Mouse (Mus musculus) ZHBTc4 (cell line): ENCODE measurements around the gene Rgs3.

ENCODE experiments used
- DNase-seq: peaks from one replicate; pipeline ENCODE4 v3.0.0-alpha.2; 2011; ENCODE audit warnings: low read depth, low spot score

The Rgs3 gene

DNA sequence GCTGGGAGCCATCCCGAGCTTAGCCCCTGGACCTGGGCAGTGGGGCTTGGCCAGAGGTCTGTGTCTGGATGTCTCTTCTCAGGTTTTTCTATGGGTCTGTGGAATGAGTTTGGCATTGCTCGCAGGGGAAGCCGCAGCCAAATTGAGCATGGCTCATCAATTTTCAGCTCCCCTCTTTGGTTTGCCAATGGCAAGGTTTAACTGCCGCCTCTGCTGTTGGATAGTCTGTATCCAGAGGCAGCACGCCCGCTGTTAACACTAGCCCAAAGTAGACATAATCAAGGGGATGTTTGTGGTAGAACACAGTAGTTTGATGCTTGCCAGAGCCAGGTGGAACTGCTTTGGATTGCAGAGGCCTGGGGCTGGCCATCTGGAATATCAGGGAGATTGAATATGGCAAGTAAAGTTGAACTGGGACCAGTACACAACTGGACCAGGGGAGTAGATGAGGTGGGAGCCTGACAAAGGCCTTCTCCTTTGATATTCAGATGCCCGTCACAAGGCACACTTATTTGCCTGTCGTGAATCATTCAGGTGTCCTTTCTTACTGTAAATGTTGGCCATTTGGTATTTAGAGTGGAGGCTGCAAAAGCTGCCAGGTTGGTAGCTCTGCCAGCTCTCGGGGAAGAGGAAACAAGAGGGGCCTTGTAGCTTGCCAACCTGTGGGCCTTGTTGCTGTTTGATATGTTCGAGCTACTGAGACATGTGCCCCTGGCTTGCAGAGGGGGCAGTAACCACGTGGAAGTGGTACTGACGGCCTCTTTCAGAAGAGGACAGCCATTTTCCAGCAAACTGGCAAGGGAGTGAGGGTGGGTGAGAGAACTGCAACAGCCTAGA is 93.5 kb downstream of the Rgs3 start:
- no peak for DNase-seq

- DNase-seq = no peak
Measured at GRCm38 (mm10) chr4:62653922-62654661, 94.4 kb downstream of the Rgs3 start.

DNA sequence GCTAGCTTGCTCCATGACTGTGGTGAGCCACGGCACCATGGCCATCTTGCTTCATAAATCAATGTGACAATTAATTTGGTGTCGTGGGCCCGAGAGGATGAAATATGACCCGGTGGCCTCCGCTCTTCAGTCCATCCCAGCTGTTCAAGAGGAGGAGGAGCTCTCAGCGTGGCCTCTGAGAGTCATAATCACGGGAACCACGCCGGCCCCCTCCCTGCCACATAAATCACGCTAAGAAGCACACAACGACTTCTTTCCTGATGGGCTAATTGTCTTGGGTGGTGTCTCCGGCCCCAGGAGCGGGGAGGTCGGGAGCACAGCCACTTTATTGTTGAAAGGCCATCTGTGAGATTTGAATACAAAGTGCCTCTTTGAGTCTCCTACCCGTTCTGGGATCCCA is 99.6 kb downstream of the Rgs3 start:
- peak; percentile 56 for DNase-seq

DNA sequence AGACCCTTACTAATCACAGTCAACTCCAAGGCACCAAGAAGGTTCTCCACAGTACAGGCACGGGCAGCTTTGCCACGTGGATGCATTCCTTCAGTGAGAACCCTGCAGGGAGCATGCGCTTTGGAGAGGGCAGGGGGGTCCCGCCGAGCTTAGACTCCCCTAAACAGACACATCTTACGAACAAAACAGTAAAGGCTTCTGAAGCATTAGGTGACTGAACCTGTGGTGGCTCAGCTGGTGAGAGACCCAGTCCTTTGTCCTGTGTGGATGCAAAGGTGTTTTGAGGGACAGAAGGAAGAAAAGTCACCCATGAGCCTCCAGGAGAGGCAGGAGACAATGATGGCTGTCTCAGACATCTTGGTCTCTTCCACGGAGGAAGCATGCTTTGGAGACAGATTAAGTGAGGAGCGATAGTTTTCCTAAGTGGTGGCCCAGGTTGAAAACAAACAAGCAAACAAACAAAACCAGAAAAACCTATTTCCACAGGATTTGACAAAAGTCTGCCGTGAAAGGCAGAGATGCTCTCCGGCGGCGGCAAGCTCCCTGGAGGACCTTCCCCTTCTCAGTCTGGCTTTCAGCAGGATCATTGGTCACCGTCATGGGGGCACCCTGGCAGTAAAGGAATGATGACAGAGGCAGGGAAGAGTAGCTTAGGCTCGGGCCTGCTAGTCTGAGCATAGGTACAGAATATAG is 100.4 kb downstream of the Rgs3 start:
- no peak for DNase-seq

DNA sequence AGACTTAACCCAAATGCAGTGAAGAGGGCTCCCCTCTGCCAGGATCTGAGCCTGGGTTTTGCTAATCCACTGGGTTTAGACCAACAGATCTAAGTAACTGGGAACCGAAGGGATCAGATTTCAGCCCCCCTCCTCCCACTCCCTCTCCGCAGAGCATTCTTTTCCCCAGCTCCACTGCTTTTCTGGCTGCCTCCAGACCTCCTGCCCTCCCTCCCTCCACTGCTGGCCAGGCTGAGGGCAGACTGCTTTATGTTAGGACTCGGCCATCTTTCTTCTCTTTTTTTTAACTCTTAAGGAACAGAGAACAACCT is 100.9 kb downstream of the Rgs3 start:
- peak; percentile 80 for DNase-seq

GRCm38 (mm10) chr4:62661311-62661849 is 101.7 kb downstream of the Rgs3 start:
- peak; percentile 95 for DNase-seq

GRCm38 (mm10) chr4:62663348-62663747 is 103.7 kb downstream of the Rgs3 start:
- DNase-seq = peak; percentile 65

DNA sequence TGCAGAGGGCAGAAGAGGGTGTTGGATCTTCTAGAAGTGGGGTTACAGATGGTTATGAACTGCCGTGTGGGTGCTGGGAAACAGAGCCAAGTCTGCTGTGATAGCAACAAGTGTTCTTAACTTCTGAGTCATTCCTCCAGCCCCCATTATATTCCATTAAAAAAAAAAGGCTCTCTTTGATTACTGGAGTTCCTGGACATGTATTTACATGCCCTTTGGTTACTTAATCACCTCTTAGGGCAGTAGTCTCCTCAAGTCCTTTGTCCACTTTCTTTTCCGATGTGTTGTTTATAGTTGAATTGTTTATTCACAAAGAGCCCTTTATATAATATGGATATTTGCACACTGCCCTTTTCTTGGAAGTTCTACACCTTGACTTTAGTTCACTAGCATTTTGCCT is 106.2 kb downstream of the Rgs3 start:
- no peak for DNase-seq

DNA sequence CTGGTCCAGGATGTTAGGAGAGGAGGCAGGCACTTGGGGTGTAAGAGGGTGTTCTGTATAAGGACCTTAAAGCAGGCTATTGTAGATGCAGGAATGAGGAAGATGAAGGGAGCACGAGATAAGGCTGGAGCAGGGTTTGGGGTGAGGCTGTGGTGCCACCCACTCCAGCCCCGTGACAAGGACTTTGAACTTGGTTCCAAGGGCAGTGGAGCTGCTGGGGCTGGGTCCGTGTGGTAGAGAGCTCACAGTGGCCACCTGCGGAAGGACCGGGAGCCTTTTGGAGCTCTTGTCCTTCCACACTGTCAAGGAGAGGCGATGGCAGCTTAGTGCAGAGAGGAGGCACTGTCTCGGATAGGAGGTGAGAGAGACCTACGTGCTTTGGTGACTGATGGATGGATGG is 109.0 kb downstream of the Rgs3 start:
- DNase-seq = no peak

DNA sequence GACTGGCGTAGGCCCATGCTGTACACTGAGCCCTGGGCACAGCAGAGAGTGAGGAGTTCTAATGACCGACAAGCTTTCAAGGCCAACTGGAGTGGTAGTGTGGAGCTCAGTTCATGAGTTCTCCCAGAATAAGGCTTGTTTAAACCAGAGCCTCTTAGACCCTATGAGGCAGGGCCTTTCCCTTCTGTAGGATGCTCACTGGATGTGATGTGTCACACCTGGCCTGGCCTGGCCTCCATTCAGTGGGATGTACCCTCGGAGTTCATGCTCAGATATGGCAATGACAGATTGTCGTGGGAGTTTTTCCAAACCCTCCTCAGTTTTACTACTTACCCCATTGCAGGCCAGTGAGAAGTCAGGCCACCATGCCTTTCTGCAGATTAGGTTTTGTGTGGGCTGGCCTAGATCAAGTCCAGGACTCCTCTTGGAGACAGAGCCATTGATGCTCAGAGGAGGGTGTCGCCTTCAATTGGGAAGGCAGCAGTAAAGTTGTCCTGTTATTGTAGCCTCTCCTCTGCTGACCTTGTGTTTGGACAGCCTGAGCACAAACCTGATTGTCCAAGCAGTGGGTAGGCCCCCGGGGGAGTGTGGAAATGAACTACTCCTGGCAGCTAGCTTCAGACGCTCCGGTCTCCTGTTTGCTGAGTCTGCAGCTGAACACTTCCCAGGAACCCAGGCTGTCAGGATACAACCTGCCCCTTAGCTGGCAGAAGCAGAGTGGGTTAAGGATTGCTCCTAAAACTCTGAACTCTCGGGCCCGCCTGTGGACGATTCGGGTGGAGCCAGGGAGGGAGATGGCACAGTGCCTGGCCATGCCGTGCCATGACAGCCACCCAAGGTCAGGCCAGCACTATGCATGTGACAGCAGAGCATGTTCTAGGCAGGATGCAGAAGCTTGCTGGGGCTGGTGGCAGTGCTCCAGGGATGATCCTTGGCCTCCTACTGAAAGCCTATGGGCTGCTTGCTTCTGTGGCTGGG is 109.7 kb downstream of the Rgs3 start:
- no peak for DNase-seq

- DNase-seq = peak; percentile 64
Measured at GRCm38 (mm10) chr4:62673531-62674030, 113.9 kb downstream of the Rgs3 start.

DNA sequence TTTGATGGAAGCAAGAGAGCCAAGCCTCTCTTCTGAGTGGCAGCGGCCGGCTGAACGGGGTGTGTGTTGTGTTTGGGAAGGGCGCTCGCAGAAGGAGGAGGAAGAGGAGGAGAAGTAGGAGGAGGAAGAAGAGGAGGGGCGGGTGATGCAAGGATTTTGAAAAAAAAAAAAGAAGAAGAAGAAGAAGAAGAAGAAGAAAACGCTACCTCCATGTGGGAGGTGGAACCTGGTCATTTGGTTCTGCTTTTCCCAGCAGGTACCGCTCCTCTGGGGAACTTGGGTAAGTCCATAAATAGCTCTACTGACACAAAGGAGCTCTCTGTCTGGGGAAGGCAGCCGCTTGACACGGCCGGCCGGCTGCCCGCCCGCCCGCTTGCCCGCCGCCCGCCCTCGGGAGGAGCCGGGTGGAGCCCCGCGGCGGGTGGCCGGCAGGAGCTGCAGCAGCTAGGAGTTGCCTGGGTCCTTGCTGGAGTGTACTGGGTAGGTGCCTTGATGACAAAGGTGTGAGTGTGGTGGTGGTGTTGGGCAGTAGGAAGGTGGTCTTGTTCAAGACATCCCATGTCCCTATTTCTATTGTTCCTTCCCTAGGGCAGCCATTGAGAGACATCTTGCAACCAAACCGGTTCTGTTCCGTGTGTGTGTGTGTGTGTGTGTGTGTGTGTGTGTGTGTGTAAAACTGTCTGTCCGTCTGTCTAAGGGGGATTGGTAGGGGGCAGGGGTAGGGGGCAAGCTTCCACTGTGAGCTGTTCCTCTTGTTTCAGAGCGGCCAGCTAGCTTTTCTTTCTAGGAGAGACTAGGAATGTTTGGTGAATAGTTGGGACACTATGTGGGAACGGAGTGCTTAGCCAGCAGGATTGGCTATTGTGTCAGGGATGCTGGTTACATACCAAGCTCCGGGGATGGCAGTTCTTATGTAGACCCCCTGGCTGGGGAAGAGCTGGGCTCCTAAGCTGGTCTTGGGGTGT is 114.7 kb downstream of the Rgs3 start:
- DNase-seq = peak; percentile 42

GRCm38 (mm10) chr4:62675394-62675793 is 115.7 kb downstream of the Rgs3 start:
- DNase-seq = no peak

DNA sequence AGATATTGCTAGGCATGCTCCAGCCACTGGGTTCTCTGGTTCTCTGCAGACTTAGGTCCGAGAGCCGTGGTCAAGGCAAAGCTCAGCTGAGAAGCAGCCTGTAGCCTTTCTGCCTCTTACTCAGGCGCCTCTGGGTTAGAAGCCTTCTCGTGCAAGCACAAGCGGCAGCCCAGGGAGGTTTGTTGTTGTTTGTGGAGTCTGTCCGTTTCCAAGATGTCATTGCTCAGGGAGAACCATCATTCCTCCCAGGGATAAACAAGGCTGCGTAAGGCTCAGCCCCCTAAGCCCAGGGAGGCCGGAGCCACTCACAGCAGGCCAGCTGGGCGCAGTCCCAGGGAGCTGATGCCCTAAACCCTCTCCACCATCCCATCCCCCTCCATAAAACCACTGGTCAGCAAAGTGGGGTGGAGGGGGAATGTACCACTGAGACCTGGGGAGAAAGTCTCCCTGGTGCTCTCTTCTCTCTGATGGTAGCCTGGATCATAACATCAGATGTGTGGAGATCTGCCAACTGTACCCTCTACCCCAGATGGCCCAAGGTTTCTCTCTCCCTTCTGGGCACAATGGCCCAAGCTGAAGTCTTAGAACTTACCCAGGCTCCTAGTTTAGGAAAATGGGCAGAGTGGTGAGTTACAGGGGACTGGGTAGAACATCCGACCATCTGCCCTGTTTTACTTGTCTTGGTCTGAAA is 117.5 kb downstream of the Rgs3 start:
- no peak for DNase-seq

DNA sequence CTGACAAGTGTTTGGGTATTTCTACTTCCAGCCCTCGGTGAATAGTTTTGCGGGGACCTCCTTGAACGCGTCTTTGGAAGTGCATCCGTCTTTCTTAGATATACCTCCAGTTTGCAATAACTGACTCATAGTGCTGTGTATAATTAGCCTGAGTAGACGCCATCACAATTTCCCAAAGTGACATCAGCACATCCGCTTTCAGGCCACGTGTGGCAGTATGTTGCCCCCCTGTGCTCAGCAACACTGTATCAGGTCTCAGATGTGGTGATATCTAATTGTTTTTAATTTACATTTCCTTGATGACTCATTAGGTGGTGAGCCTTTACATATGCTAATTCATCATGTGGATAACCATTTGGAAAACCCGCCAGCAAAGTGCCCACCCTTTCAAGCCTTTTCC is 119.5 kb downstream of the Rgs3 start:
- DNase-seq = no peak

DNA sequence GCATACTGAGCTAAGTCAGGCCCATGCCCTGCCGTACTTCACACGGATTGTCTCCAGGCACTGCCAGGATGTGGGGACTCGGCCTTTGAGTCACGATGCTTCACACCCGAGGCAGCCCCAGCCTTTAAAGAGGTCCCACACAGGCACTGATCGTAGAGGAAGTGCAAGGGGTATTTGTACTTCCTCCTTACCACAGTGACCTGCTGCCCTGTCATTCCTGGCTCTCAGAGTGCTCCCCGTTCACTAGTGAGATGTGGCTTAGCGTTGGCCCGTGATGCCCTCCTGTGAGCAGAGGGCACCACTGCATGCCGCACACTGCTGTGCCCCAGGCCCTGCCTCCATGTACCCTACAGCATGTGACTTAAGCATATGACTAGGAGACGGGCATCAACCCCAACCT is 121.8 kb downstream of the Rgs3 start:
- DNase-seq = no peak

DNA sequence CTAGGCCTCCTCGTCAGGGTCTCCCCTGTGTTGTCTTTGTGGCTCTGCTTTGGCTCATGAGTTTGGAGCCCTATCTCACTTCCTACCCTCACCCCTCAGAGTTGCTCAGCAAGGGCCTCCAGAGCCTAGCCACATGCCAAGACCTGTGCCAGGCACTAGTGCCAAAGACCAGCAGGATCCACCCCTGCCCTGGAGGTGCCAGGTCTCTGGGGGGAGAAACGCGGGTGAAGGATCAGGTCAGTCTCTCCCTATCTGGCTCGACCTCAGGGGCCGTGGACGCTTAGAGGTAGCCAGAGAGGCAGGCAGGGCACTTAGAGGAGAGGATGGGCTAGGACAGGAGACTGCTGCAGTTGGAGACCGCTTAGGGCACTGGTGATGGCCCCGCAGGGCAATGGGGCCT is 122.7 kb downstream of the Rgs3 start:
- no peak for DNase-seq

GRCm38 (mm10) chr4:62683148-62683547 is 123.5 kb downstream of the Rgs3 start:
- DNase-seq = no peak

DNA sequence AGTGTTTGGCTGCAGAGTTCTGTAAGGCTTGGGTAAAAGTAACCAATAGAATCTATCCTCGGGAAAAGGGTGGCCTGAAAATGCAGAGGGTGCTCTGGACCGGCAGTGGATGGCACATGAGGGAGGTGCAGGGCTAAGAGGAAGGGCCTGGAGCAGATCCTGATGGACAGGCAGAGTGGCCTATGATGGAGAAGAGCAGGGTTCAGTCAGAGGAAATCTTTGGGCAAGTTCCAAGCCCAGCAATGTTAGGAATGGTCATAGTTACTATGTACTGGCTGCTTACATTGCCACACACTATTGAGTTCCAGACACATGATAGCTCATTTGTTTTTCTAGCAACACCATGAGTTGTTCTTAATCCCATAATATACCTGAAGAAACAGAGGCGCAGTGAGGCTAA is 124.7 kb downstream of the Rgs3 start:
- no peak for DNase-seq
